Comparison of ENCODE assay signal across 18 mouse cellular contexts in the genomic region with DNA sequence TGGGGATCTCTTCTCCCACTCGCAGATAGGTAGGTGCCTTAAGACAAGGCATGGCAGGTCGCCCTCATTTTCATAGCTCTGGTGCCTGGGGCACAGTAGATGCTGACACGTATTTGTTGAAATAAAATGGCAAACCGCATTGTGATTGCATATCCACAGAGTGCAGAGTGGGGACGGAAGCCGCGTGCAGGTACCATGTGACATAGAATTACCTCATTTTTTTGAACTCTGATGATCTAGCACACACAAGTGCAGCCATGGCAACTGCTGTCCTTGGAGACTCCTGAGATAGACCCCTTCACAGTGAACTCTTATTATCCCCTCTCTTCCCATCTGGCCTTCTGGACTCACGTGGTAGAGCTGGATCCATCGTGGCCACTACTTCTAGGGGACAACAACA.
"Had no signal": no experiment of that assay in that cellular context is flagged by ENCODE, and none has a peak within 500 bp of the region (broad histone marks: within the 10 kb centered on the region; RNA-seq: fewer than 3 reads in every experiment).

No protein-coding gene starts in this region.

- ATAC-seq: liver, postnatal 0 days; lung, postnatal 0 days had no signal

- H3K9me3 ChIP-seq: liver, embryonic 15.5 days; lung, embryonic 15.5 days; neural tube, embryonic 12.5 days had no signal

- H3K4me3 ChIP-seq: liver, embryonic 15.5 days; lung, embryonic 15.5 days; megakaryocyte, embryonic 14.5 days; neural tube, embryonic 12.5 days had no signal

- H3K4me2 ChIP-seq: liver, embryonic 15.5 days; lung, embryonic 15.5 days; midbrain, embryonic 11.5 days; neural tube, embryonic 12.5 days had no signal

- H3K4me1 ChIP-seq: liver, embryonic 15.5 days; lung, embryonic 15.5 days; megakaryocyte, embryonic 14.5 days had no signal

- DNase-seq: liver, postnatal 0 days; lung, adult 2 months; lung, postnatal 14 days; lung, postnatal 36 days; midbrain, embryonic 14.5 days; right cerebral cortex, postnatal 25 days; right cerebral cortex, postnatal 4 days; spleen, adult 18-20 months; thymus, adult 18-20 months; thymus, postnatal 14 days; thymus, postnatal 36 days had no signal

- H3K36me3 ChIP-seq: liver, embryonic 15.5 days; lung, embryonic 15.5 days; neural tube, embryonic 12.5 days had no signal

- H3K27ac ChIP-seq: liver, embryonic 15.5 days; lung, embryonic 15.5 days; macrophage; neural tube, embryonic 12.5 days had no signal

- H3K27me3 ChIP-seq: liver, embryonic 15.5 days; lung, embryonic 15.5 days; neural tube, embryonic 12.5 days had no signal

- H3K9ac ChIP-seq: liver, embryonic 15.5 days; liver, postnatal 0 days; lung, embryonic 15.5 days; neural tube, embryonic 12.5 days had no signal
